Mouse (Mus musculus) lung, postnatal 0 days (tissue): Measurements from ENCODE around the gene Icam5.

Experiments used
- CTCF ChIP-seq: IDR thresholded peaks from 2 replicates; pipeline ENCODE4 v1.5.1; 2016; ENCODE audit warnings: antibody characterized with exemption, mild to moderate bottlenecking
- EP300 ChIP-seq: IDR thresholded peaks from 2 replicates; pipeline ENCODE4 v1.6.1; 2016; ENCODE audit warnings: antibody characterized with exemption, mild to moderate bottlenecking, control low read depth

DNA sequence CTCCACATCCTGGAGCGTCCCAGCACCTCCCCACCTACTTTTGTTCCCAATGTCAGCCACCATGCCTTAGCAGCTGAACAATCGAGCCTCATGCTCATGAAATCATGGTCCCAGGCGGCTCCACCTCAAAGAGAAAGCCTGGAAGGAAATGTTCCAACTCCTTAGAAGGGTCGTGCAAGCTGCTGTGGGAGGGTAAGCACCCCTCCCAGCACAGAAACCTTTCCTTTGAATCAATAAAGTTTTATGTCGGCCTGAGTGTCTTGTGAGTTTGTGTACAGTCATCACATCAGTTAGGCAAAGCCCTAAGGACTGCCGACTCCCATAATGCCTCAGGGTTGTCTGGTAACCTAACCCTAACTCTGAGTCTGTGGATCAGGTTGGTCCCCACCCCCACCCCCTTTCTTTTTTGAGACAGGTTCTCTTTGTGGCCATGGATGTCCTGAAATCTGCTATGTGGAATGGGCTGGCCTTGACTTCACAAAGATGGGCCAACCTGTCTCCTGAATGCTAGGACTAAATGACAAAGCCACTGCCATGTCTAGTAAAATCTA is 3.2 kb upstream of the Icam5 start:
- TF ChIP-seq CTCF (no peak), EP300 (no peak)
